8 mouse cellular contexts compared by ENCODE assay signal in the genomic region with DNA sequence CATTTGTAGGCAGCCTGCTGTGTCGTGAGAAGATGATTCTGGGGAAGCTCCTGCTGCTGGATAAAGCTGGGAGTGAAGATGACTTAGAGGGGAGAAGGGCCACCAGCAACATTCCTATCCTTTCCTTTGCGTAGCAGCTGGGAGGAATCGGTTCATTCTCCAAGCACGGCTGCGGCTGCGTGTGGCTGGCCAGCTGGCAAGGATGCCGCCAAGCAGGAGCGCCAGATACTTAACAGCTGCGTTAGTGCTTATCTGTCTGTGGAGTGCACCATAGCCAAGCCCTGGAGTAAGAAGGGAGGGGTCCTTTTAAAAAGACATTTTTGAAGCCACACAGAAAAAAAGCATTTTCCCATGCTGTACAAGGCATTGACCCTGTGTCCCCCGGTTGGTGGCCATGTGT.
DNase-seq lines count a peak whose midpoint lies in the region; ATAC-seq lines count a peak whose summit lies in the region.

No protein-coding gene starts in this region.

- no peaks in the 10 kb centered on the region for H3K27me3 ChIP-seq in midbrain, embryonic 14.5 days (ENCODE audit: control insufficient read depth, insufficient read depth, low read length)

- H3K27ac ChIP-seq in midbrain, embryonic 14.5 days (replicated peaks; ENCODE audit: low read depth, low read length): no peak overlapping the region

- no peak for ATAC-seq in midbrain, embryonic 14.5 days (ENCODE audit: low FRiP score, low TSS enrichment)

- no peaks in the 10 kb centered on the region for H3K9me3 ChIP-seq in midbrain, embryonic 14.5 days (ENCODE audit: control insufficient read depth, low read length)

- H3K36me3 ChIP-seq in midbrain, embryonic 14.5 days (ENCODE audit: control insufficient read depth, insufficient read depth, low read length): no peaks in the 10 kb centered on the region

- no peak overlapping the region for H3K4me2 ChIP-seq in midbrain, embryonic 14.5 days (ENCODE audit: low read length)

- no peak overlapping the region for H3K9ac ChIP-seq in midbrain, embryonic 14.5 days (replicated peaks; ENCODE audit: low read length)

- DNase-seq in cerebellum, postnatal 14 days: peak; percentile 46 to 63
- no peak for DNase-seq in cerebellum, adult 8-10 months
- DNase-seq in urinary bladder, postnatal 14 days (ENCODE audit: low spot score): peak; percentile 69
- DNase-seq in urinary bladder, adult 2 months (ENCODE audit: low spot score): no peak
- DNase-seq in left cerebral cortex, postnatal 4 days: peak; percentile 77
- DNase-seq in testis, postnatal 10 days (ENCODE audit: low spot score): peak; percentile 48
- no peak for DNase-seq in midbrain, embryonic 14.5 days
- no peak for DNase-seq in thymus, postnatal 0 days (ENCODE audit: low spot score)

- H3K4me1 ChIP-seq in midbrain, embryonic 14.5 days (ENCODE audit: control insufficient read depth, insufficient read depth, low read length): no peaks in the 10 kb centered on the region

- WGBS in midbrain, embryonic 14.5 days: 82% methylated on average over 10 of the region's 10 CpGs

- intact Hi-C loops in left cerebral cortex, postnatal 4 days (cut with DNase I): no loop called here

- H3K4me3 ChIP-seq in midbrain, embryonic 14.5 days (replicated peaks; ENCODE audit: low read depth, low read length): no peak overlapping the region

Comparison
In these comparisons a context has a peak if more than half of its experiments do, and no peak if none do; other contexts are left out.
1. DNase-seq: peak in cerebellum, postnatal 14 days (2 of 2), urinary bladder, postnatal 14 days (single experiment), left cerebral cortex, postnatal 4 days (single experiment) and testis, postnatal 10 days (single experiment); none in cerebellum, adult 8-10 months (single experiment), urinary bladder, adult 2 months (single experiment), midbrain, embryonic 14.5 days (single experiment) and thymus, postnatal 0 days (single experiment).